Mouse (Mus musculus) ES-CJ7 (cell line): Measurements from ENCODE around the gene Zfp691.

Experiments
- DNase-seq: peaks from one replicate; pipeline ENCODE4 v3.0.0; 2011; ENCODE audit warnings: low read depth, low spot score

The Zfp691 gene

GRCm38 (mm10) chr4:119173851-119174453 is at the start of gene Zfp691:
TSS of gene Zfp691 (minus strand) at chr4:119174195.
- DNase-seq: peak; percentile 96

GRCm38 (mm10) chr4:119223696-119224095 is 49.7 kb upstream of the Zfp691 start:
- peak; percentile 83 for DNase-seq

- DNase-seq: peak; percentile 47
Measured at GRCm38 (mm10) chr4:119218169-119218568, 44.2 kb upstream of the Zfp691 start, which contains the start of gene Tmem269. TSS of gene Tmem269 (minus strand) at chr4:119218217.

GRCm38 (mm10) chr4:119216667-119217066 is 42.7 kb upstream of the Zfp691 start:
- DNase-seq: no peak

- peak; percentile 69 for DNase-seq
Measured at GRCm38 (mm10) chr4:119204672-119205071, 30.7 kb upstream of the Zfp691 start.

- no peak for DNase-seq
Measured at GRCm38 (mm10) chr4:119198105-119198504, 24.1 kb upstream of the Zfp691 start.

- DNase-seq: no peak
Measured at GRCm38 (mm10) chr4:119195582-119196320, 21.8 kb upstream of the Zfp691 start.

- peak; percentile 84 for DNase-seq
Measured at GRCm38 (mm10) chr4:119194909-119195581, 21.1 kb upstream of the Zfp691 start, which contains the start of gene Svbp. TSS of gene Svbp (plus strand) at chr4:119195306.

- DNase-seq: no peak
Measured at GRCm38 (mm10) chr4:119192757-119193156, 18.8 kb upstream of the Zfp691 start.

- DNase-seq: no peak
Measured at GRCm38 (mm10) chr4:119191273-119191672, 17.3 kb upstream of the Zfp691 start.

GRCm38 (mm10) chr4:119190618-119191017 is 16.6 kb upstream of the Zfp691 start:
- DNase-seq: no peak

GRCm38 (mm10) chr4:119189864-119190263 is 15.9 kb upstream of the Zfp691 start, which contains the start of gene Ermap:
TSS of gene Ermap (minus strand) at chr4:119190011.
- no peak for DNase-seq

- no peak for DNase-seq
Measured at GRCm38 (mm10) chr4:119189392-119189791, 15.4 kb upstream of the Zfp691 start.

GRCm38 (mm10) chr4:119188060-119188785 is 14.2 kb upstream of the Zfp691 start:
- no peak for DNase-seq

- no peak for DNase-seq
Measured at GRCm38 (mm10) chr4:119185771-119186170, 11.8 kb upstream of the Zfp691 start.

GRCm38 (mm10) chr4:119183525-119183924 is 9.5 kb upstream of the Zfp691 start:
- no peak for DNase-seq

GRCm38 (mm10) chr4:119181456-119181855 is 7.5 kb upstream of the Zfp691 start:
- no peak for DNase-seq

GRCm38 (mm10) chr4:119180133-119180707 is 6.2 kb upstream of the Zfp691 start:
- DNase-seq: no peak

GRCm38 (mm10) chr4:119178331-119178730 is 4.3 kb upstream of the Zfp691 start:
- no peak for DNase-seq

GRCm38 (mm10) chr4:119177702-119178101 is 3.7 kb upstream of the Zfp691 start:
- DNase-seq: no peak

- DNase-seq: no peak
Measured at GRCm38 (mm10) chr4:119172919-119173650, 910 bp downstream of the Zfp691 start.
